ENCODE assay signal across 21 mouse cellular contexts in the genomic region with DNA sequence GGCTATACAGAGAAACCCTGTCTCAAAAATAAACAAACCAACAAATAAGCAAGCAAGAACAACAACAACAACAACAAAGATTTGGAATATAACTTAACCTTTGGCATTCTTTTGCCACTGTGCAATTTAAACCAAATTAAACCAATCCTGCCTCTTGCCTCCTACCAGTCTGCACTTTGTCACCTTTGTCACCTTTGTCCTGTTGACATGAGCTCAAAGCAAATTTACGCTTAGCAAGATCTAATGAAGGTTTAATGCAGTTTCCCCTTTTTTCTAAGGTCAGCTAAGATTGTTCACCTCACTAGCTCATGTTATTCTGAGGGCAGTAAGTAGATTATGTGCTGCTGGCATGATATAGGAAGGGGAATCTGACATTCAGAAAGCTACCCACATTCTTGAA. TPM values are rescaled to one million over a fixed set of nuclear protein-coding genes. Genes with fewer than 3 reads are reported as not detected.
DNase-seq lines count a peak whose midpoint lies in the region; ATAC-seq and TF ChIP-seq lines count a peak whose summit lies in the region.
"Had no signal": no experiment of that assay in that cellular context is flagged by ENCODE, and none has a peak within 500 bp of the region (broad histone marks: within the 10 kb centered on the region; RNA-seq: fewer than 3 reads in every experiment).

No protein-coding gene starts in this region.

- no peak overlapping the region for H3K4me3 ChIP-seq in liver, adult 2 months (ENCODE audit: insufficient read depth, low read depth, low read length)
- no peak overlapping the region for H3K4me3 ChIP-seq in liver, postnatal 0 days (ENCODE audit: low read depth, low read length)
- no peak overlapping the region for H3K4me3 ChIP-seq in liver, embryonic 11.5 days (ENCODE audit: low read depth, low read length)
- H3K4me3 ChIP-seq in embryonic fibroblast, embryonic 13.5 days (ENCODE audit: insufficient read depth, low read length), result no peak overlapping the region
- no peak overlapping the region for H3K4me3 ChIP-seq in hindbrain, embryonic 12.5 days

- ATAC-seq in liver, postnatal 0 days, result peak; percentile 67
- no peak for ATAC-seq in liver, embryonic 11.5 days (replicated peaks; ENCODE audit: low FRiP score)
- ATAC-seq in hindbrain, embryonic 12.5 days (ENCODE audit: low FRiP score), result no peak
- ATAC-seq: activated CD4-positive, CD25-positive, alpha-beta regulatory T cell, adult 4 months; CD4-positive, CD25-positive, alpha-beta regulatory T cell, adult 4 months; Patski had no signal

- H3K4me1 ChIP-seq in liver, adult 2 months (ENCODE audit: control insufficient read depth, insufficient read depth, low read length), result peaks cover 4% of the 10 kb centered on the region; the same call in 1 of the 2 replicates
- H3K4me1 ChIP-seq in liver, postnatal 0 days (ENCODE audit: insufficient read depth), result no peaks in the 10 kb centered on the region
- H3K4me1 ChIP-seq in liver, embryonic 11.5 days (replicated peaks; ENCODE audit: control insufficient read depth, insufficient read depth, low read length), result no peaks in the 10 kb centered on the region
- H3K4me1 ChIP-seq in embryonic fibroblast, embryonic 13.5 days (ENCODE audit: control insufficient read depth, insufficient read depth, low read length), result no peaks in the 10 kb centered on the region; the same call in 1 of the 2 replicates
- H3K4me1 ChIP-seq in hindbrain, embryonic 12.5 days, result no peaks in the 10 kb centered on the region

- H3K27me3 ChIP-seq in liver, adult 2 months (ENCODE audit: control insufficient read depth, insufficient read depth, low read length), result no peaks in the 10 kb centered on the region
- no peaks in the 10 kb centered on the region for H3K27me3 ChIP-seq in liver, postnatal 0 days (ENCODE audit: insufficient read depth, low read length)
- H3K27me3 ChIP-seq in liver, embryonic 11.5 days (replicated peaks; ENCODE audit: control insufficient read depth, insufficient read depth, low read length), result no peaks in the 10 kb centered on the region
- no peaks in the 10 kb centered on the region for H3K27me3 ChIP-seq in hindbrain, embryonic 12.5 days
- H3K27me3 ChIP-seq: CH12.LX, Patski had no signal

- no peak for TF ChIP-seq CTCF in liver, adult 2 months (IDR thresholded peaks at IDR 0.05; ENCODE audit: low read depth, low read length)
- TF ChIP-seq CTCF in liver, postnatal 0 days (IDR thresholded peaks at IDR 0.05; ENCODE audit: low read depth), result no peak
- TF ChIP-seq CTCF in embryonic fibroblast, embryonic 13.5 days (IDR thresholded peaks at IDR 0.05; ENCODE audit: borderline replicate concordance, insufficient read depth, low read length), result no peak

- no peak overlapping the region for H3K9ac ChIP-seq in liver, adult 2 months (ENCODE audit: low read depth, low read length)
- no peak overlapping the region for H3K9ac ChIP-seq in liver, postnatal 0 days (replicated peaks)
- no peak overlapping the region for H3K9ac ChIP-seq in liver, embryonic 11.5 days (ENCODE audit: low read depth, low read length)
- H3K9ac ChIP-seq in hindbrain, embryonic 12.5 days, result no peak overlapping the region

- WGBS in liver, adult 2 months, result 24% methylated on average over 1 of the region's 1 CpGs
- 58% methylated on average over 1 of the region's 1 CpGs for WGBS in liver, postnatal 0 days (ENCODE audit: insufficient replicate concordance)
- 74% methylated on average over 1 of the region's 1 CpGs for WGBS in liver, embryonic 11.5 days
- 81% methylated on average over 1 of the region's 1 CpGs for WGBS in hindbrain, embryonic 12.5 days

- peak overlapping the region; percentile 38 for H3K27ac ChIP-seq in liver, adult 2 months (replicated peaks; ENCODE audit: insufficient read depth, low read depth, low read length)
- H3K27ac ChIP-seq in liver, postnatal 0 days (ENCODE audit: low read depth), result peak overlapping the region; percentile 50; the same call in 1 of the 2 replicates
- H3K27ac ChIP-seq in liver, embryonic 11.5 days (ENCODE audit: low read depth, low read length), result no peak overlapping the region
- peak overlapping the region; percentile 37; the same call in 1 of the 2 replicates for H3K27ac ChIP-seq in embryonic fibroblast, embryonic 13.5 days (ENCODE audit: insufficient read depth, low read length)
- no peak overlapping the region for H3K27ac ChIP-seq in hindbrain, embryonic 12.5 days

- no peaks in the 10 kb centered on the region for H3K9me3 ChIP-seq in liver, postnatal 0 days (ENCODE audit: low read length)
- H3K9me3 ChIP-seq in liver, embryonic 11.5 days (ENCODE audit: control insufficient read depth, low read length), result no peaks in the 10 kb centered on the region
- H3K9me3 ChIP-seq in hindbrain, embryonic 12.5 days (replicated peaks), result no peaks in the 10 kb centered on the region
- H3K9me3 ChIP-seq: G1E had no signal

- H3K4me2 ChIP-seq in liver, postnatal 0 days (ENCODE audit: low read depth, low read length), result no peak overlapping the region
- H3K4me2 ChIP-seq in liver, embryonic 11.5 days, result no peak overlapping the region
- H3K4me2 ChIP-seq in hindbrain, embryonic 12.5 days (replicated peaks), result no peak overlapping the region

- DNase-seq in liver, adult 2 months (ENCODE audit: extremely low read depth, low read depth, low spot score), result peak; percentile 86
- DNase-seq in liver, result no peak
- no peak for DNase-seq in liver, postnatal 0 days
- no peak for DNase-seq in liver, embryonic 11.5 days (ENCODE audit: low spot score)
- DNase-seq: adrenal gland, adult 2 months; adrenal gland, adult 8-10 months; adrenal gland, postnatal 10 days; adrenal gland, postnatal 14 days; adrenal gland, postnatal 25 days; adrenal gland, postnatal 36 days; B cell, adult 2 months; cerebellum, adult 11 months; cerebellum, adult 11-12 months; cerebellum, adult 18-20 months had no signal

- H3K79me2 ChIP-seq in liver, adult 2 months (ENCODE audit: control insufficient read depth, insufficient read depth, low read length), result no peaks in the 10 kb centered on the region

- TF ChIP-seq EP300 in liver, postnatal 0 days (IDR thresholded peaks at IDR 0.05; ENCODE audit: low read depth), result no peak

- no peak for TF ChIP-seq POLR2A in liver, adult 2 months (IDR thresholded peaks at IDR 0.05; ENCODE audit: extremely low read depth, insufficient read depth, low read length)
- no peak for TF ChIP-seq POLR2A in embryonic fibroblast, embryonic 13.5 days (IDR thresholded peaks at IDR 0.05; ENCODE audit: low read depth, low read length)

- H3K36me3 ChIP-seq in liver, adult 2 months (ENCODE audit: control insufficient read depth, insufficient read depth, low read length), result no peaks in the 10 kb centered on the region
- no peaks in the 10 kb centered on the region for H3K36me3 ChIP-seq in liver, postnatal 0 days (replicated peaks; ENCODE audit: insufficient read depth, low read length)
- H3K36me3 ChIP-seq in liver, embryonic 11.5 days (ENCODE audit: control insufficient read depth, insufficient read depth, low read length), result no peaks in the 10 kb centered on the region
- no peaks in the 10 kb centered on the region for H3K36me3 ChIP-seq in hindbrain, embryonic 12.5 days
- H3K36me3 ChIP-seq: G1E had no signal

RNA-seq across cellular contexts. Expression of a gene that starts 15.9 kb away (rescaled TPM):
- 904 and 942 TPM in 2 replicates for total RNA-seq in liver, adult 2 months (2014; rRNA removed)
- 220 and 226 TPM in 2 replicates for polyA plus RNA-seq in liver, adult 2 months (2012; rRNA removed)
- 821 and 885 TPM in 2 replicates for polyA plus RNA-seq in liver, postnatal 0 days (2015; fragmentation: Nextera tagmentation; extraction: Ambion mirVana)
- polyA plus RNA-seq in liver, embryonic 11.5 days (2014; fragmentation: Nextera tagmentation; extraction: Ambion mirVana), result 1,394 and 1,458 TPM in 2 replicates
- polyA plus RNA-seq in embryonic fibroblast, embryonic 13.5 days (2011; ENCODE audit: insufficient read length, low read depth, missing spikeins), result 36.9 and 264 TPM in 2 replicates
- 728 and 1,010 TPM in 2 replicates for polyA plus RNA-seq in hindbrain, embryonic 12.5 days (2016; fragmentation: Nextera tagmentation; extraction: Ambion mirVana)

RNA-seq across cellular contexts. Expression of a gene that starts 15.9 kb away (rescaled TPM):
- 4.8 and 5.2 TPM in 2 replicates for total RNA-seq in liver, adult 2 months (2014; rRNA removed)
- polyA plus RNA-seq in liver, adult 2 months (2012; rRNA removed), result 3.0 and 3.4 TPM in 2 replicates
- 4.9 and 6.1 TPM in 2 replicates for polyA plus RNA-seq in liver, postnatal 0 days (2015; fragmentation: Nextera tagmentation; extraction: Ambion mirVana)
- polyA plus RNA-seq in liver, embryonic 11.5 days (2014; fragmentation: Nextera tagmentation; extraction: Ambion mirVana), result 10.2 and 11.5 TPM in 2 replicates
- polyA plus RNA-seq in embryonic fibroblast, embryonic 13.5 days (2011; ENCODE audit: insufficient read length, low read depth, missing spikeins), result 32.1 and 33.5 TPM in 2 replicates
- 26.9 and 27.4 TPM in 2 replicates for polyA plus RNA-seq in hindbrain, embryonic 12.5 days (2016; fragmentation: Nextera tagmentation; extraction: Ambion mirVana)

RNA-seq across cellular contexts. Expression of a gene that starts 33.8 kb away (rescaled TPM):
- total RNA-seq in liver, adult 2 months (2014; rRNA removed), result 44.9 and 57.5 TPM in 2 replicates
- 73.7 and 77.0 TPM in 2 replicates for polyA plus RNA-seq in liver, adult 2 months (2012; rRNA removed)
- 68.7 and 74.3 TPM in 2 replicates for polyA plus RNA-seq in liver, postnatal 0 days (2015; fragmentation: Nextera tagmentation; extraction: Ambion mirVana)
- polyA plus RNA-seq in liver, embryonic 11.5 days (2014; fragmentation: Nextera tagmentation; extraction: Ambion mirVana), result 97.8 and 100.0 TPM in 2 replicates
- 47.1 and 47.5 TPM in 2 replicates for polyA plus RNA-seq in embryonic fibroblast, embryonic 13.5 days (2011; ENCODE audit: insufficient read length, low read depth, missing spikeins)
- polyA plus RNA-seq in hindbrain, embryonic 12.5 days (2016; fragmentation: Nextera tagmentation; extraction: Ambion mirVana), result 81.7 and 94.8 TPM in 2 replicates

RNA-seq across cellular contexts. Expression of a gene that starts 45.8 kb away (rescaled TPM):
- total RNA-seq in liver, adult 2 months (2014; rRNA removed), result 0.09 and 0.13 TPM in 2 replicates
- 0.12 and 0.16 TPM in 2 replicates for polyA plus RNA-seq in liver, adult 2 months (2012; rRNA removed)
- 0.15 and 0.41 TPM in 2 replicates for polyA plus RNA-seq in liver, postnatal 0 days (2015; fragmentation: Nextera tagmentation; extraction: Ambion mirVana)
- 0.82 and 2.2 TPM in 2 replicates for polyA plus RNA-seq in liver, embryonic 11.5 days (2014; fragmentation: Nextera tagmentation; extraction: Ambion mirVana)
- polyA plus RNA-seq in embryonic fibroblast, embryonic 13.5 days (2011; ENCODE audit: insufficient read length, low read depth, missing spikeins), result 2.0 and 2.3 TPM in 2 replicates
- polyA plus RNA-seq in hindbrain, embryonic 12.5 days (2016; fragmentation: Nextera tagmentation; extraction: Ambion mirVana), result 4.8 and 5.3 TPM in 2 replicates
- polyA plus RNA-seq: activated CD4-positive, CD25-positive, alpha-beta regulatory T cell, adult 4 months; G1E had no signal

RNA-seq across cellular contexts. Expression of a gene that starts 50.4 kb away (rescaled TPM):
- total RNA-seq in liver, adult 2 months (2014; rRNA removed), result 59.3 and 64.3 TPM in 2 replicates
- 67.7 and 68.0 TPM in 2 replicates for polyA plus RNA-seq in liver, adult 2 months (2012; rRNA removed)
- 41.7 and 54.0 TPM in 2 replicates for polyA plus RNA-seq in liver, postnatal 0 days (2015; fragmentation: Nextera tagmentation; extraction: Ambion mirVana)
- 48.7 and 57.5 TPM in 2 replicates for polyA plus RNA-seq in liver, embryonic 11.5 days (2014; fragmentation: Nextera tagmentation; extraction: Ambion mirVana)
- 253 and 312 TPM in 2 replicates for polyA plus RNA-seq in embryonic fibroblast, embryonic 13.5 days (2011; ENCODE audit: insufficient read length, low read depth, missing spikeins)
- polyA plus RNA-seq in hindbrain, embryonic 12.5 days (2016; fragmentation: Nextera tagmentation; extraction: Ambion mirVana), result 46.8 and 46.9 TPM in 2 replicates

Comparison
In these comparisons a context has a peak if more than half of its experiments do, and no peak if none do; other contexts are left out.
1. H3K27ac ChIP-seq: peak in liver, adult 2 months (single experiment), liver, postnatal 0 days (single experiment) and embryonic fibroblast, embryonic 13.5 days (single experiment); none in liver, embryonic 11.5 days (single experiment) and hindbrain, embryonic 12.5 days (single experiment).